Mouse (Mus musculus) kidney, adult 2 months (tissue): ENCODE results near the gene Arl3. TPM values are rescaled to one million over a fixed set of nuclear protein-coding genes. Genes with fewer than 3 reads are reported as not detected.
A peak's percentile ranks its signal among the peaks of the same experiment; 100 is the strongest.

Experiments
- DNase-seq: peaks from one replicate; pipeline ENCODE4 v3.0.0; 2021
- H3K27ac ChIP-seq: fragments of 200-500 bp; 2 replicates; pipeline ENCODE4 v1.5.1; 2012; ENCODE audit warnings: low read depth, low read length, control low read depth, inconsistent platforms; ENCODE audit not compliant: insufficient read depth
- H3K27me3 ChIP-seq: fragments of 200-500 bp; replicated peaks from 2 replicates; pipeline ENCODE4 v1.6.1; 2012; ENCODE audit warnings: mild to moderate bottlenecking, moderate library complexity, low read length, inconsistent platforms; ENCODE audit not compliant: control insufficient read depth, insufficient read depth
- H3K36me3 ChIP-seq: fragments of 200-500 bp; 2 replicates; pipeline ENCODE4 v1.6.1; 2012; ENCODE audit warnings: mild to moderate bottlenecking, moderate library complexity, low read length, inconsistent platforms; ENCODE audit not compliant: control insufficient read depth, insufficient read depth
- H3K4me1 ChIP-seq: fragments of 200-500 bp; 2 replicates; pipeline ENCODE4 v1.6.1; 2011; ENCODE audit warnings: low read length; ENCODE audit not compliant: control insufficient read depth, insufficient read depth
- H3K4me3 ChIP-seq: fragments of 200-500 bp; 2 replicates; pipeline ENCODE4 v1.5.1; 2011; ENCODE audit warnings: mild to moderate bottlenecking, low read depth, low read length, control low read depth; ENCODE audit not compliant: insufficient read depth
- CTCF ChIP-seq: fragments of 200-500 bp; conservative IDR thresholded peaks from 2 replicates; pipeline ENCODE4 v1.5.1; 2011; ENCODE audit warnings: low read depth, mild to moderate bottlenecking, control low read depth, low read length, moderate library complexity, mixed read lengths; ENCODE audit not compliant: insufficient read depth, insufficient read length
- POLR2A ChIP-seq: fragments of 200-500 bp; IDR thresholded peaks from one replicate; pipeline ENCODE4 v1.6.1; 2011; ENCODE audit warnings: low read depth, low read length, control low read depth
- WGBS: fragments of 180-500 bp; shearing (Covaris S2); methylation state at CpG from one replicate; pipeline ENCODE4 v1.1.7; 2018; 5-methylcytosine and 5-hydroxymethylcytosine counted together
- polyA plus RNA-seq: library from polyadenylated mRNA; depleted of rRNA; stranded (reverse); fragments of >200 nt; gene quantifications from 2 replicates; pipeline ENCODE4 v1.2.3, GENCODE M21; 2012

Arl3 gene
- polyA plus RNA-seq, 1 experiment: 62.8 TPM

DNA sequence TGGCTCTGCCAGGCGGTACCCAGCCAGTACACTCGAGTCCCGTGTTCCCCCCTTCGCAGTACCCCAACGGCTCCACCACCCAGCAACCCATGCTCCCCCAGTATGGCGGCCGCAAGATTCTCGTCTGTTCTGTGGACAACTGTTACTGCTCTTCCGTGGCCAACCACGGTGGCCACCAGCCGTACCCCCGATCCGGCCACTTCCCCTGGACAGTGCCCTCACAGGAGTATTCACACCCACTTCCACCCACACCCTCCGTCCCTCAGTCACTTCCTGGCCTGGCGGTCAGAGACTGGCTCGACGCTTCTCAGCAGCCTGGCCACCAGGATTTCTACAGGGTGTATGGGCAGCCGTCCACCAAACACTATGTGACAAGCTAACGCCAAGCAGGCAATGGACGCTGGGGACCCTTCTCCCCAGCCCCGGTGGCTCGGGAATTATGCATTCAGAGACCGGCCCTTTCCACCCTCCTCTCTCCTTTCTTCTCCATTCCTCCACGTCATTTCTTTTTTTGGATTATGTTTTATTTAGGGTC is 57.6 kb downstream of the Arl3 start:
- Histone ChIP-seq H3K4me3 (no peak overlapping the region), H3K27ac (no peak overlapping the region), H3K27me3 (no peaks in the 10 kb centered on the region), H3K36me3 (0 out of 2 replicates have a peak, but pooled peaks cover 6% of the 10 kb centered on the region), H3K4me1 (peaks cover 30% of the 10 kb centered on the region)
- no peak for TF ChIP-seq CTCF
- TF ChIP-seq POLR2A: no peak
- 77% methylated on average over 24 of the region's 24 CpGs for WGBS
- DNase-seq: no peak

DNA sequence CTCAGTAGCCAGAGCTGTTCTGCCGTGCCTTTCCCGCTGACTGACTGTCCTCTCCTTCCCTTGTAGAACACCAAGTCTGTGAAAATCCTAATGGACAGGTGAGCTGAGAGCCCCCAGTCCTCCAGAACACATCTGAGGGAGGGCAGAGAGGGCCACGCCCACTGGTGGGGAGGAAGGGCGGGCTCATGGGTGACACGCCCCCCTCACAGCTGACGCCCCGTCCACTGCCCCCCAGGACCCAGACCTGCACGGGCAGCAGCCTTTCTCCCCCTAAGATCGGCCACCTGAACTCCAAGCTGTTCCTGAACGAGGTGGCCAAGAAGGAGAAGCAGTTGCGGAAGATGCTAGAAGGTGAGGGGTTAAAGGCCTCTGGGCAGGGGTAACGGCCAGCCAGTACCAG is 58.6 kb downstream of the Arl3 start:
- no peak for TF ChIP-seq POLR2A
- no peak for TF ChIP-seq CTCF
- H3K4me1 ChIP-seq: peaks cover 39% of the 10 kb centered on the region
- H3K36me3 ChIP-seq: 0 out of 2 replicates have a peak, but pooled peaks cover 6% of the 10 kb centered on the region
- WGBS: 67% methylated on average over 12 of the region's 12 CpGs
- no peak for DNase-seq
- no peaks in the 10 kb centered on the region for H3K27me3 ChIP-seq
- no peak overlapping the region for H3K4me3 ChIP-seq
- no peak overlapping the region for H3K27ac ChIP-seq

DNA sequence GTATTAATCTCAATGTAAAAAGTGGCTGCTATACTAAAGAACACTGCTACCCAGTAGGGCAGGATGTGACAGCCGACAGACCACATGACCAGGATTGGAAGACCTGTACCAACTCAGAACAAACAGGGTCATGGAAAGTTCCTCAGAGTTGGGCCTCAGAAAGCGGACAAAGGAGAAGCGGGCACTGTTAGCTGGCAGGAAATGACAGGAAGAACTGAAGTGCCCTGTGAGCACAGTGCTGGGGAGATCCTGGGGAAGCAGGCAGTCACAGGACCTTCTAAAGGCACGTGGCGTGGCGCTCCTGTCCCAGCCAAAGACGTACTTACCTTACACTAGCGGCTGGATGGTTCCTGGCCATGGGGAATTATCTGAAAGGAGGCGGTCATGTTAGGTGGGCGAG is 61.7 kb downstream of the Arl3 start:
- Histone ChIP-seq H3K4me3 (no peak overlapping the region), H3K27me3 (no peaks in the 10 kb centered on the region), H3K27ac (peak overlapping the region; percentile 67), H3K4me1 (peaks cover 53% of the 10 kb centered on the region), H3K36me3 (peaks cover 7% of the 10 kb centered on the region; the same call in 1 of the 2 replicates)
- TF ChIP-seq POLR2A: no peak
- TF ChIP-seq CTCF: no peak
- WGBS: 28% methylated on average over 10 of the region's 10 CpGs
- peak; percentile 80 for DNase-seq

DNA sequence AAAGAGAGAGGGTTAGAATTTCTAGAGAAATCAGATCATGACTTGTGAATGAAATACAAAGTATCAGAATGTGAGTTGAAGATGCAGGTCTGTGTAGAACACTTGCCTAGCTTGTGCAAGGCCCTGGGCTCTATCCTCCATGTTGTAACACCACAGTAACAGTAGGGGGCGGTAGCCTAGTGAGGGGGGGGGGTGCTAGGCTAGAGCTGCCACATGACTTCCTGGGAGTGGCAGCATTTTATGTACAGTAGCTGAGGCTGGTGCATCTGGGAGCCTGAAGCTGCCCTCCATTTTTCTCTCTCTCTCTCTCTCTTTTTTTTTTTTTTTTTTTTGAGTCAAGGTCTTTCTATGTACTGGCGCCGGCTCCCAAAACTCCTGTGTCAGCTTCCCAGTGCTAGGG is 62.2 kb downstream of the Arl3 start:
- H3K27me3 ChIP-seq: no peaks in the 10 kb centered on the region
- H3K27ac ChIP-seq: peak overlapping the region; percentile 48; the same call in 1 of the 2 replicates
- H3K4me3 ChIP-seq: no peak overlapping the region
- peaks cover 57% of the 10 kb centered on the region for H3K4me1 ChIP-seq
- no peak for TF ChIP-seq POLR2A
- TF ChIP-seq CTCF: peak; percentile 64
- 24% methylated on average over 3 of the region's 3 CpGs for WGBS
- DNase-seq: no peak
- peaks cover 7% of the 10 kb centered on the region; the same call in 1 of the 2 replicates for H3K36me3 ChIP-seq

DNA sequence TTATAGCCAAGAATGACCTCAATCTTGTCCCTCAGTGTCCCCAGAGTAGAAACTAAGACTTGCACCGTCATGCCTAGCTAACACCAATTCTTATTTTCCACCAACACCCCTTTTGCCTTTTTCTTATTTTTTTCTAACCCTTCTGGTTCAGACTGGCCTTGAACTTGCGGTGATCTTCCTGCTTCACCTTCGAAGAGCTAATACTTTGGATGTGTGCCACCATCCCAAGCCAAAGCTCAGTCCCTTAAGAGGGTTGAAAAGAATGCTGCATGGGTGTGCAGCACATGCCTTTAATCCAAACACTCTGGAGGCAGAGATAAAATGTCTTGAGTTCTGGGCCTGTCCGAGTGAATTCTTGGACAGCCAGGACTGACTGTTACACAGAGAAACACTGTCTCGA is 62.6 kb downstream of the Arl3 start:
- WGBS: 17% methylated on average over 5 of the region's 5 CpGs
- Histone ChIP-seq H3K27ac (peak overlapping the region; percentile 89), H3K4me1 (peaks cover 61% of the 10 kb centered on the region), H3K27me3 (no peaks in the 10 kb centered on the region), H3K4me3 (no peak overlapping the region), H3K36me3 (peaks cover 6% of the 10 kb centered on the region; the same call in 1 of the 2 replicates)
- no peak for DNase-seq
- TF ChIP-seq CTCF: no peak
- no peak for TF ChIP-seq POLR2A

DNA sequence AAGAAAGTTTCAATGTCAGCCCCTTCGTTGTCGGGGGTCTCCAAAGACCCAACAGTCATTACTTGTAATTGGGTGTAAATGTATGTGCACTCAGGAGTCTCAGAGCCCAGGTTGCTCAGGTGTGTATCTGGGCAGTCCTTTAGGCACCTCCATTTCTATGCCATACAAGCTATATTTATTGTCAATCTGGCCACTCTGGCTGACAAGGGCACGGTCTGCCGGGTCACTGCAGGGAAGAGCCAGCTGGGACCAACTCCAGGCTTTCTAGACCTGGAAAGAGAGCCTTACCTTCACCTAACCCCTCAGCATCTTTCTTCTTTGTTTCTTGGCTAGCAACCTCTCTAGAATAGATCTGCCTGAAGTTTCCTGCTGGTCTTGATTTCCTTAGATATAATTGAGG is 63.3 kb downstream of the Arl3 start:
- Histone ChIP-seq H3K4me1 (peaks cover 67% of the 10 kb centered on the region), H3K27ac (peak overlapping the region; percentile 89)

DNA sequence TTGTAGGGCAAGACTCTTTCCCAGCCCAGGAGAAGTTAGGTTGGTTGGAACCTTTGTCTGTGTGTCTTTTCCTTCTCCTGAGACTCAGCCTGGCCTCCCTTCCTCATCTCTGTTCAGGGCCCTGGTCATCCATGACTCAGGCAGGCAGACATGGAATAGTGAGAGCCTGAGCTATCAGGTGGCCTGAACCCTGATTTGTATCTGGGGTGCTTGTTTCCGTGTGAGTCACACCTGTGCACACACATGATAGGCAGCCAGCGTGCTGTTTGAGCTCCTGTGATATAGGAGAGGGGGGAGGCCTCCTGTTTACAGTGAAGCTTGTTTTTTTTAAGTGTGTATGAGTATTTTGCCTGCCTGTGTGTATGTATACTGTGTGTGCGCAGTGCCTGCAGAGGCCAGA is 63.8 kb downstream of the Arl3 start:
- Histone ChIP-seq H3K36me3 (peaks cover 5% of the 10 kb centered on the region; the same call in 1 of the 2 replicates), H3K27me3 (no peaks in the 10 kb centered on the region), H3K27ac (peak overlapping the region; percentile 89), H3K4me1 (peaks cover 69% of the 10 kb centered on the region), H3K4me3 (no peak overlapping the region)
- DNase-seq: no peak
- no peak for TF ChIP-seq CTCF
- no peak for TF ChIP-seq POLR2A
- 43% methylated on average over 3 of the region's 3 CpGs for WGBS

More for the DNA sequence above, 63.3 kb downstream of the Arl3 start:
- 31% methylated on average over 4 of the region's 4 CpGs for WGBS
- no peak for DNase-seq
- TF ChIP-seq CTCF: no peak
- no peak for TF ChIP-seq POLR2A
- Histone ChIP-seq H3K36me3 (peaks cover 5% of the 10 kb centered on the region; the same call in 1 of the 2 replicates), H3K4me3 (no peak overlapping the region), H3K27me3 (no peaks in the 10 kb centered on the region)
